ENCODE assay signal across 7 mouse cellular contexts in the genomic region with DNA sequence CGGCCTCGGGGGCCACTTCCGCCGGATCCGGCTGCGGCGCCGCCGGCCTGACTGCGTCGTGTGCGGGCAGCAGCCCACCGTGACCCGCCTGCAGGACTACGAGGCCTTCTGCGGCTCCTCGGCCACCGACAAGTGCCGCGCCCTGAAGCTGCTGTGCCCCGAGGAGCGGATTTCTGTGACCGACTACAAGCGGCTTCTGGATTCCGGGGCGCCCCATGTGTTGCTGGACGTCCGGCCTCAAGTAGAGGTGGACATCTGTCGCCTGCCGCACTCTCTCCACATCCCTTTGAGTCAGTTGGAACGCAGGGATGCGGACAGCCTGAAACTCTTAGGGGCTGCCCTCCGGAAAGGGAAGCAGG. TPM values are rescaled to one million over a fixed set of nuclear protein-coding genes. Genes with fewer than 3 reads are reported as not detected.
A peak's percentile ranks its signal among the peaks of the same experiment; 100 is the strongest.
DNase-seq lines count a peak whose midpoint lies in the region; ATAC-seq and TF ChIP-seq lines count a peak whose summit lies in the region.

No protein-coding gene starts in this region.

- WGBS in lung, embryonic 15.5 days, result 50% methylated on average over 30 of the region's 33 CpGs
- WGBS in intestine, embryonic 14.5 days, result 58% methylated on average over 33 of the region's 33 CpGs
- 63% methylated on average over 33 of the region's 33 CpGs for WGBS in neural tube, embryonic 13.5 days

- peak overlapping the region; percentile 80 for H3K9ac ChIP-seq in lung, embryonic 15.5 days
- peak overlapping the region; percentile 95 for H3K9ac ChIP-seq in intestine, embryonic 14.5 days (ENCODE audit: low read length)
- peak overlapping the region; percentile 95 for H3K9ac ChIP-seq in neural tube, embryonic 13.5 days

- intact Hi-C loops in gastrocnemius, postnatal 36 days (cut with DNase I), result no loop called here

- H3K27me3 ChIP-seq in lung, embryonic 15.5 days, result no peaks in the 10 kb centered on the region
- H3K27me3 ChIP-seq in intestine, embryonic 14.5 days (replicated peaks; ENCODE audit: control insufficient read depth, insufficient read depth, low read length), result no peaks in the 10 kb centered on the region
- no peaks in the 10 kb centered on the region for H3K27me3 ChIP-seq in neural tube, embryonic 13.5 days

- H3K27ac ChIP-seq in lung, embryonic 15.5 days, result no peak overlapping the region
- H3K27ac ChIP-seq in embryonic fibroblast, embryonic 13.5 days (ENCODE audit: insufficient read depth, low read length), result no peak overlapping the region
- H3K27ac ChIP-seq in intestine, embryonic 14.5 days (ENCODE audit: low read depth), result no peak overlapping the region
- peak overlapping the region; percentile 92; the same call in 1 of the 2 replicates for H3K27ac ChIP-seq in neural tube, embryonic 13.5 days (replicated peaks)

- H3K4me3 ChIP-seq in lung, embryonic 15.5 days, result peak overlapping the region; percentile 66
- H3K4me3 ChIP-seq in embryonic fibroblast, embryonic 13.5 days (ENCODE audit: insufficient read depth, low read length), result peak overlapping the region; percentile 78; the same call in 1 of the 2 replicates
- H3K4me3 ChIP-seq in intestine, embryonic 14.5 days (ENCODE audit: low read depth, low read length), result peak overlapping the region; percentile 100
- peak overlapping the region; percentile 98 for H3K4me3 ChIP-seq in neural tube, embryonic 13.5 days

- DNase-seq in lung, adult 18-20 months, result no peak
- DNase-seq in intestine, embryonic 14.5 days (ENCODE audit: low spot score), result no peak
- DNase-seq in gastrocnemius, postnatal 36 days, result no peak
- DNase-seq in adrenal gland, postnatal 4 days (ENCODE audit: low spot score in 2 of 2), result no peak

- peak overlapping the region; percentile 96 for H3K4me2 ChIP-seq in lung, embryonic 15.5 days
- H3K4me2 ChIP-seq in intestine, embryonic 14.5 days (ENCODE audit: low read length), result peak overlapping the region; percentile 99
- H3K4me2 ChIP-seq in neural tube, embryonic 13.5 days, result peak overlapping the region; percentile 100

- TF ChIP-seq POLR2A in embryonic fibroblast, embryonic 13.5 days (IDR thresholded peaks at IDR 0.05; ENCODE audit: low read depth, low read length), result no peak

- no peak for TF ChIP-seq CTCF in embryonic fibroblast, embryonic 13.5 days (IDR thresholded peaks at IDR 0.05; ENCODE audit: borderline replicate concordance, insufficient read depth, low read length)

- peaks cover 27% of the 10 kb centered on the region for H3K4me1 ChIP-seq in lung, embryonic 15.5 days
- H3K4me1 ChIP-seq in embryonic fibroblast, embryonic 13.5 days (ENCODE audit: control insufficient read depth, insufficient read depth, low read length), result peaks cover 6% of the 10 kb centered on the region; the same call in 1 of the 2 replicates
- H3K4me1 ChIP-seq in intestine, embryonic 14.5 days (replicated peaks; ENCODE audit: control insufficient read depth, insufficient read depth, low read length), result peaks cover 31% of the 10 kb centered on the region
- peaks cover 48% of the 10 kb centered on the region for H3K4me1 ChIP-seq in neural tube, embryonic 13.5 days (replicated peaks)

- no peaks in the 10 kb centered on the region for H3K9me3 ChIP-seq in lung, embryonic 15.5 days
- H3K9me3 ChIP-seq in intestine, embryonic 14.5 days (ENCODE audit: control insufficient read depth, low read length), result no peaks in the 10 kb centered on the region
- no peaks in the 10 kb centered on the region for H3K9me3 ChIP-seq in neural tube, embryonic 13.5 days

- ATAC-seq in lung, embryonic 15.5 days (ENCODE audit: borderline replicate concordance, extremely low read depth, low FRiP score, low TSS enrichment), result no peak
- ATAC-seq in intestine, embryonic 14.5 days (replicated peaks; ENCODE audit: low FRiP score, low TSS enrichment, low read depth), result no peak
- ATAC-seq in neural tube, embryonic 13.5 days (ENCODE audit: low read depth), result no peak

- H3K36me3 ChIP-seq in lung, embryonic 15.5 days, result peaks cover 15% of the 10 kb centered on the region
- peaks cover 20% of the 10 kb centered on the region; the same call in 1 of the 2 replicates for H3K36me3 ChIP-seq in intestine, embryonic 14.5 days (ENCODE audit: control insufficient read depth, insufficient read depth, low read length)
- H3K36me3 ChIP-seq in neural tube, embryonic 13.5 days, result peaks cover 26% of the 10 kb centered on the region

RNA-seq across cellular contexts. Expression of a gene that starts 1.0 kb away (rescaled TPM):
- 6.8 and 7.8 TPM in 2 replicates for polyA plus RNA-seq in lung, embryonic 15.5 days (2015; fragmentation: Nextera tagmentation; extraction: Ambion mirVana)
- 5.9 and 6.1 TPM in 2 replicates for polyA plus RNA-seq in embryonic fibroblast, embryonic 13.5 days (2011; ENCODE audit: insufficient read length, low read depth, missing spikeins)
- polyA plus RNA-seq in intestine, embryonic 14.5 days (2014; fragmentation: Nextera tagmentation; extraction: Ambion mirVana), result 7.7 and 7.8 TPM in 2 replicates
- polyA plus RNA-seq in neural tube, embryonic 13.5 days (2015; fragmentation: Nextera tagmentation; extraction: Ambion mirVana), result 8.2 and 8.7 TPM in 2 replicates
- 1 to 10 TPM; 3.5 to 3.8 TPM for total RNA-seq in gastrocnemius, postnatal 36 days (2021)
- 10 to 100 TPM; 13.4 to 13.6 TPM for total RNA-seq in adrenal gland, postnatal 4 days (2021)

RNA-seq across cellular contexts. Expression of a gene that starts 1.1 kb away (rescaled TPM):
- polyA plus RNA-seq in lung, embryonic 15.5 days (2015; fragmentation: Nextera tagmentation; extraction: Ambion mirVana), result 91.7 and 91.9 TPM in 2 replicates
- polyA plus RNA-seq in embryonic fibroblast, embryonic 13.5 days (2011; ENCODE audit: insufficient read length, low read depth, missing spikeins), result 45.4 and 53.9 TPM in 2 replicates
- polyA plus RNA-seq in intestine, embryonic 14.5 days (2014; fragmentation: Nextera tagmentation; extraction: Ambion mirVana), result 76.4 and 76.8 TPM in 2 replicates
- 66.2 and 75.9 TPM in 2 replicates for polyA plus RNA-seq in neural tube, embryonic 13.5 days (2015; fragmentation: Nextera tagmentation; extraction: Ambion mirVana)
- total RNA-seq in gastrocnemius, postnatal 36 days (2021), result 10 to 100 TPM; 59.0 to 77.3 TPM
- total RNA-seq in adrenal gland, postnatal 4 days (2021), result 100 to 1,000 TPM in 1 of 2 experiments, 10 to 100 TPM in 1; 93.0 to 109 TPM

RNA-seq across cellular contexts. Expression of a gene that starts 1.3 kb away (rescaled TPM):
- 16.7 and 19.5 TPM in 2 replicates for polyA plus RNA-seq in lung, embryonic 15.5 days (2015; fragmentation: Nextera tagmentation; extraction: Ambion mirVana)
- polyA plus RNA-seq in embryonic fibroblast, embryonic 13.5 days (2011; ENCODE audit: insufficient read length, low read depth, missing spikeins), result 45.6 and 46.6 TPM in 2 replicates
- 23.3 and 24.8 TPM in 2 replicates for polyA plus RNA-seq in intestine, embryonic 14.5 days (2014; fragmentation: Nextera tagmentation; extraction: Ambion mirVana)
- 21.7 and 25.0 TPM in 2 replicates for polyA plus RNA-seq in neural tube, embryonic 13.5 days (2015; fragmentation: Nextera tagmentation; extraction: Ambion mirVana)
- total RNA-seq in gastrocnemius, postnatal 36 days (2021), result 10 to 100 TPM in 1 of 2 experiments, 1 to 10 TPM in 1; 8.2 to 10.9 TPM
- total RNA-seq in adrenal gland, postnatal 4 days (2021), result 10 to 100 TPM; 34.4 to 43.4 TPM

RNA-seq across cellular contexts. Expression of a gene that starts 24.5 kb away (rescaled TPM):
- 9.3 and 10.0 TPM in 2 replicates for polyA plus RNA-seq in lung, embryonic 15.5 days (2015; fragmentation: Nextera tagmentation; extraction: Ambion mirVana)
- polyA plus RNA-seq in embryonic fibroblast, embryonic 13.5 days (2011; ENCODE audit: insufficient read length, low read depth, missing spikeins), result 50.8 and 80.9 TPM in 2 replicates
- polyA plus RNA-seq in intestine, embryonic 14.5 days (2014; fragmentation: Nextera tagmentation; extraction: Ambion mirVana), result 3.1 and 3.2 TPM in 2 replicates
- polyA plus RNA-seq in neural tube, embryonic 13.5 days (2015; fragmentation: Nextera tagmentation; extraction: Ambion mirVana), result 3.1 and 5.9 TPM in 2 replicates
- total RNA-seq in gastrocnemius, postnatal 36 days (2021), result 10 to 100 TPM; 15.1 to 18.0 TPM
- 10 to 100 TPM; 81.3 to 94.6 TPM for total RNA-seq in adrenal gland, postnatal 4 days (2021)

RNA-seq across cellular contexts. Expression of a gene that starts 50.1 kb away (rescaled TPM):
- polyA plus RNA-seq in lung, embryonic 15.5 days (2015; fragmentation: Nextera tagmentation; extraction: Ambion mirVana), result 0.26 and 0.35 TPM in 2 replicates
- polyA plus RNA-seq in embryonic fibroblast, embryonic 13.5 days (2011; ENCODE audit: insufficient read length, low read depth, missing spikeins), result 0.65 TPM in 1 of 2 replicates, not detected in the other
- polyA plus RNA-seq in intestine, embryonic 14.5 days (2014; fragmentation: Nextera tagmentation; extraction: Ambion mirVana), result 11.7 and 12.0 TPM in 2 replicates
- polyA plus RNA-seq in neural tube, embryonic 13.5 days (2015; fragmentation: Nextera tagmentation; extraction: Ambion mirVana), result 0.45 and 0.79 TPM in 2 replicates
- total RNA-seq in gastrocnemius, postnatal 36 days (2021), result under 1 TPM in 1 of 2 experiments, not detected in 1; 0.10 TPM
- under 1 TPM; 0.25 to 0.48 TPM for total RNA-seq in adrenal gland, postnatal 4 days (2021)
